9 mouse cellular contexts compared by ENCODE assay signal in the genomic region with DNA sequence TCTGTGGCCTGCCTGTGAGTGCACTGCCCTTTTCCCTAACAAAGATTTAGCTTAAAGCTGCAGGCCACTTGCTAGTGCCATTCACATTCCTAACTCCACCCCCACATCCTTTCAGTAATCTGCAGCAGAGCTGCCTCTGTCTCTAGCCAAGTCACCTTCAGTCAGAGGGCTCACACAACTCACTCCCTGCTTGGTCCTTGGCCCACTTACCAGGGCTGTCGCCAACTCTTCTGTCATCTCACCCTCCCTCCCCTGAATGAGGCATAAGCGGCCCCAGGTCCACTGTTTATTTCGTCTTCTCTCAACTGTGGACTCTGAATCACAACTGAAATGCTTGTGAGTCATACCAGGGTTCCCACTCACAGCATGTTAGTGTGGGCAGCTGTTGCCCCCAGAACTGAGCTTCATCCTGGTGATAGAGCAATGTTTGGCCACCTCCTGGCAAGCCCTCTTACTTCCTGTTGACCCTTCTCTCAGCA.
A peak's percentile ranks its signal among the peaks of the same experiment; 100 is the strongest.
DNase-seq lines count a peak whose midpoint lies in the region; ATAC-seq lines count a peak whose summit lies in the region.
"Had no signal": no experiment of that assay in that cellular context is flagged by ENCODE, and none has a peak within 500 bp of the region (broad histone marks: within the 10 kb centered on the region; RNA-seq: fewer than 3 reads in every experiment).

No protein-coding gene starts in this region.

- ATAC-seq in hindbrain, embryonic 13.5 days (ENCODE audit: low FRiP score), result no peak
- peak; percentile 43; the same call in 1 of the 2 replicates for ATAC-seq in embryonic facial prominence, embryonic 15.5 days (ENCODE audit: insufficient number of reproducible peaks, low FRiP score, low TSS enrichment, low read depth)
- ATAC-seq in heart, embryonic 14.5 days (ENCODE audit: insufficient number of reproducible peaks, insufficient read depth, low FRiP score, low read depth), result peak; percentile 69
- no peak for ATAC-seq in stomach, embryonic 16.5 days (ENCODE audit: insufficient read depth, low FRiP score)

- 29% methylated on average over 3 of the region's 3 CpGs for WGBS in hindbrain, embryonic 10.5 days
- WGBS in hindbrain, embryonic 13.5 days, result 40% methylated on average over 3 of the region's 3 CpGs
- WGBS in embryonic facial prominence, embryonic 15.5 days, result 35% methylated on average over 3 of the region's 3 CpGs
- 2% methylated on average over 3 of the region's 3 CpGs for WGBS in heart, embryonic 14.5 days
- 28% methylated on average over 3 of the region's 3 CpGs for WGBS in stomach, embryonic 16.5 days

- DNase-seq in hindbrain, embryonic 10.5 days (ENCODE audit: low spot score), result peak; percentile 11
- peak; percentile 87 for DNase-seq in NIH3T3 (ENCODE audit: low read depth)
- peak; percentile 37 for DNase-seq in left cerebral cortex, postnatal 4 days
- no peak for DNase-seq in cerebellum, adult 9-11 months

- no peaks in the 10 kb centered on the region for H3K27me3 ChIP-seq in hindbrain, embryonic 10.5 days (ENCODE audit: insufficient read depth, poor library complexity, severe bottlenecking)
- H3K27me3 ChIP-seq in hindbrain, embryonic 13.5 days, result no peaks in the 10 kb centered on the region
- H3K27me3 ChIP-seq in embryonic facial prominence, embryonic 15.5 days, result no peaks in the 10 kb centered on the region
- no peaks in the 10 kb centered on the region for H3K27me3 ChIP-seq in heart, embryonic 14.5 days (ENCODE audit: control insufficient read depth, insufficient read depth, low read length)
- H3K27me3 ChIP-seq in stomach, embryonic 16.5 days (ENCODE audit: control insufficient read depth, insufficient read depth, low read length), result no peaks in the 10 kb centered on the region

- intact Hi-C loops in left cerebral cortex, postnatal 4 days (cut with DNase I), result no loop called here

- H3K9me3 ChIP-seq in hindbrain, embryonic 10.5 days, result no peaks in the 10 kb centered on the region
- H3K9me3 ChIP-seq in hindbrain, embryonic 13.5 days, result no peaks in the 10 kb centered on the region
- no peaks in the 10 kb centered on the region for H3K9me3 ChIP-seq in embryonic facial prominence, embryonic 15.5 days (replicated peaks)
- H3K9me3 ChIP-seq in heart, embryonic 14.5 days (ENCODE audit: control insufficient read depth, low read length), result 0 out of 2 replicates have a peak, but pooled peaks cover 2% of the 10 kb centered on the region
- no peaks in the 10 kb centered on the region for H3K9me3 ChIP-seq in stomach, embryonic 16.5 days (replicated peaks; ENCODE audit: control insufficient read depth, low read length)
- H3K9me3 ChIP-seq: G1E had no signal

- H3K27ac ChIP-seq in hindbrain, embryonic 10.5 days, result peak overlapping the region; percentile 70
- H3K27ac ChIP-seq in hindbrain, embryonic 13.5 days, result no peak overlapping the region
- peak overlapping the region; percentile 48; the same call in 1 of the 2 replicates for H3K27ac ChIP-seq in embryonic facial prominence, embryonic 15.5 days (replicated peaks)
- H3K27ac ChIP-seq in heart, embryonic 14.5 days (replicated peaks in 1 of 2; ENCODE audit: control insufficient read depth in 1 of 2, insufficient read depth in 1 of 2, low read depth in 2 of 2, low read length in 2 of 2), result peak overlapping the region; percentile 54 to 75
- peak overlapping the region; percentile 5; the same call in 1 of the 2 replicates for H3K27ac ChIP-seq in stomach, embryonic 16.5 days (ENCODE audit: low read length)

- peaks cover 8% of the 10 kb centered on the region for H3K4me1 ChIP-seq in hindbrain, embryonic 10.5 days (replicated peaks)
- H3K4me1 ChIP-seq in hindbrain, embryonic 13.5 days (replicated peaks), result no peaks in the 10 kb centered on the region
- 0 out of 2 replicates have a peak, but pooled peaks cover 8% of the 10 kb centered on the region for H3K4me1 ChIP-seq in embryonic facial prominence, embryonic 15.5 days
- H3K4me1 ChIP-seq in heart, embryonic 14.5 days (ENCODE audit: control insufficient read depth in 2 of 2, insufficient read depth in 2 of 2, low read length in 2 of 2), result peaks cover 11 to 27% of the 10 kb centered on the region in 2 experiments
- no peaks in the 10 kb centered on the region for H3K4me1 ChIP-seq in stomach, embryonic 16.5 days (ENCODE audit: control insufficient read depth, insufficient read depth, low read length)

- no peak overlapping the region for H3K4me3 ChIP-seq in hindbrain, embryonic 10.5 days
- H3K4me3 ChIP-seq in hindbrain, embryonic 13.5 days, result no peak overlapping the region
- H3K4me3 ChIP-seq in embryonic facial prominence, embryonic 15.5 days (replicated peaks), result no peak overlapping the region
- no peak overlapping the region for H3K4me3 ChIP-seq in heart, embryonic 14.5 days (ENCODE audit: control insufficient read depth in 1 of 2, insufficient read depth in 1 of 2, low read depth in 1 of 2, low read length in 2 of 2)
- no peak overlapping the region for H3K4me3 ChIP-seq in stomach, embryonic 16.5 days (replicated peaks; ENCODE audit: low read length)

- no peaks in the 10 kb centered on the region for H3K36me3 ChIP-seq in hindbrain, embryonic 10.5 days
- no peaks in the 10 kb centered on the region for H3K36me3 ChIP-seq in hindbrain, embryonic 13.5 days
- no peaks in the 10 kb centered on the region for H3K36me3 ChIP-seq in embryonic facial prominence, embryonic 15.5 days
- H3K36me3 ChIP-seq in heart, embryonic 14.5 days (ENCODE audit: control insufficient read depth, insufficient read depth, low read length), result no peaks in the 10 kb centered on the region
- H3K36me3 ChIP-seq in stomach, embryonic 16.5 days (ENCODE audit: control insufficient read depth, insufficient read depth, low read length), result no peaks in the 10 kb centered on the region
- H3K36me3 ChIP-seq: G1E had no signal

- no peak overlapping the region for H3K4me2 ChIP-seq in hindbrain, embryonic 13.5 days
- H3K4me2 ChIP-seq in embryonic facial prominence, embryonic 15.5 days (replicated peaks), result no peak overlapping the region
- no peak overlapping the region; the same call in 1 of the 2 replicates for H3K4me2 ChIP-seq in heart, embryonic 14.5 days (ENCODE audit: low read length)
- no peak overlapping the region for H3K4me2 ChIP-seq in stomach, embryonic 16.5 days (ENCODE audit: low read depth, low read length)

- no peak overlapping the region for H3K9ac ChIP-seq in hindbrain, embryonic 13.5 days
- H3K9ac ChIP-seq in embryonic facial prominence, embryonic 15.5 days, result no peak overlapping the region
- no peak overlapping the region; the same call in 1 of the 2 replicates for H3K9ac ChIP-seq in heart, embryonic 14.5 days (ENCODE audit: low read length)
- no peak overlapping the region for H3K9ac ChIP-seq in stomach, embryonic 16.5 days (ENCODE audit: low read length)

Comparison
In these comparisons a context has a peak if more than half of its experiments do, and no peak if none do; other contexts are left out.
1. ATAC-seq: peak in embryonic facial prominence, embryonic 15.5 days (single experiment) and heart, embryonic 14.5 days (single experiment); none in hindbrain, embryonic 13.5 days (single experiment) and stomach, embryonic 16.5 days (single experiment).